ENCODE assay signal across 13 mouse cellular contexts in genomic region chr1:120337970-120338369, GRCm38 (mm10). TPM values are rescaled to one million over a fixed set of nuclear protein-coding genes. Genes with fewer than 3 reads are reported as not detected.
DNase-seq lines count a peak whose midpoint lies in the region; ATAC-seq and TF ChIP-seq lines count a peak whose summit lies in the region.
"Had no signal": no experiment of that assay in that cellular context is flagged by ENCODE, and none has a peak within 500 bp of the region (broad histone marks: within the 10 kb centered on the region; RNA-seq: fewer than 3 reads in every experiment).

No protein-coding gene starts in this region.

- no peak overlapping the region for H3K9ac ChIP-seq in lung, embryonic 14.5 days
- no peak overlapping the region for H3K9ac ChIP-seq in CH12.LX (ENCODE audit: insufficient read depth, low read depth)
- H3K9ac ChIP-seq: limb, embryonic 13.5 days had no signal

- H3K4me1 ChIP-seq in lung, embryonic 14.5 days (ENCODE audit: insufficient read depth) = no peaks in the 10 kb centered on the region
- peaks cover 0 to 10% of the 10 kb centered on the region in 2 experiments; a peak in 2 of 4 replicates for H3K4me1 ChIP-seq in CH12.LX (ENCODE audit: control insufficient read depth in 1 of 2, insufficient read depth in 2 of 2)

- TF ChIP-seq POLR2A in CH12.LX (IDR thresholded peaks at IDR 0.05; ENCODE audit: low read depth, low read length) = no peak

- TF ChIP-seq RAD21 in CH12.LX (IDR thresholded peaks at IDR 0.05; ENCODE audit: low read depth, low read length) = peak; percentile 13

- dilution Hi-C loops in CH12.LX (cut with MboI; ENCODE audit: extremely low pct_ligation_motif_present, extremely low pct_unique_long_range_greater_than_20kb, low sequenced_read_pairs) = no loop called here

- no peaks in the 10 kb centered on the region for H3K36me3 ChIP-seq in lung, embryonic 14.5 days (ENCODE audit: insufficient read depth)
- no peaks in the 10 kb centered on the region for H3K36me3 ChIP-seq in CH12.LX (replicated peaks in 1 of 2; ENCODE audit: control insufficient read depth in 1 of 2, insufficient read depth in 1 of 2, low read length in 1 of 2)
- H3K36me3 ChIP-seq: limb, embryonic 13.5 days had no signal

- TF ChIP-seq CTCF in lung, embryonic 14.5 days (IDR thresholded peaks at IDR 0.05; ENCODE audit: low read depth) = peak; percentile 44
- TF ChIP-seq CTCF in CH12.LX (conservative IDR thresholded peaks at IDR 0.05 in 1 of 2, IDR thresholded peaks at IDR 0.05 in 1 of 2; ENCODE audit: low read depth in 2 of 2, low read length in 2 of 2) = peak in 1 of 2 experiments; percentile 50; a peak in 2 of 4 replicates

- no peak overlapping the region for H3K4me2 ChIP-seq in lung, embryonic 14.5 days
- no peak overlapping the region for H3K4me2 ChIP-seq in CH12.LX (ENCODE audit: insufficient read depth, low read depth, poor library complexity, severe bottlenecking)
- H3K4me2 ChIP-seq: limb, embryonic 13.5 days had no signal

- no peak overlapping the region for H3K27ac ChIP-seq in lung, embryonic 14.5 days (ENCODE audit: low read depth)
- H3K27ac ChIP-seq in CH12.LX (ENCODE audit: insufficient read depth, low read depth) = no peak overlapping the region
- H3K27ac ChIP-seq: limb, embryonic 13.5 days had no signal

- H3K4me3 ChIP-seq in lung, embryonic 14.5 days (ENCODE audit: low read depth, low read length) = no peak overlapping the region
- H3K4me3 ChIP-seq in CH12.LX (replicated peaks in 1 of 3; ENCODE audit: low read depth in 2 of 3, low read length in 2 of 3, poor library complexity in 1 of 3) = no peak overlapping the region
- H3K4me3 ChIP-seq: limb, embryonic 13.5 days; megakaryocyte, embryonic 14.5 days had no signal

- no peaks in the 10 kb centered on the region for H3K9me3 ChIP-seq in lung, embryonic 14.5 days (ENCODE audit: low read depth, low read length)
- H3K9me3 ChIP-seq in CH12.LX (replicated peaks; ENCODE audit: low read length) = peaks cover 1% of the 10 kb centered on the region
- H3K9me3 ChIP-seq: limb, embryonic 13.5 days; megakaryocyte, embryonic 14.5 days had no signal

- 21% methylated on average over 7 of the region's 7 CpGs for WGBS in lung, embryonic 14.5 days

- peak; percentile 10 for DNase-seq in gastrocnemius, postnatal 10 days
- no peak for DNase-seq in gastrocnemius, postnatal 4 days (ENCODE audit: low spot score in 2 of 2)
- DNase-seq in lung, embryonic 14.5 days = peak; percentile 17
- DNase-seq in lung, postnatal 4 days = no peak
- DNase-seq in CH12.LX (ENCODE audit: extremely low read depth) = no peak
- no peak for DNase-seq in kidney, postnatal 14 days
- DNase-seq in adrenal gland, adult 8-10 months = no peak
- DNase-seq: cerebellum, adult 8-10 months had no signal

- no peaks in the 10 kb centered on the region for H3K79me2 ChIP-seq in CH12.LX (replicated peaks; ENCODE audit: control insufficient read depth, extremely low read depth, insufficient read depth, poor library complexity, severe bottlenecking)

- H3K27me3 ChIP-seq in lung, embryonic 14.5 days (ENCODE audit: insufficient read depth, low read length) = peaks cover 52% of the 10 kb centered on the region
- peaks cover 28% of the 10 kb centered on the region for H3K27me3 ChIP-seq in CH12.LX (replicated peaks)

- no peak for TF ChIP-seq EP300 in CH12.LX (IDR thresholded peaks at IDR 0.05; ENCODE audit: low read length)

- no peak for ATAC-seq in lung, embryonic 14.5 days (ENCODE audit: insufficient read depth)
- peak; percentile 34; the same call in 1 of the 2 replicates for ATAC-seq in common myeloid progenitor, adult 5-6 weeks (replicated peaks; ENCODE audit: low read depth, poor library complexity, severe bottlenecking)

- in situ Hi-C loops in CH12.LX (cut with MboI; ENCODE audit: low pct_ligation_motif_present, low pct_unique_long_range_greater_than_20kb, low sequenced_read_pairs) = no loop called here

TF ChIP-seq in CH12.LX, 34 proteins besides CTCF, POLR2A, EP300 and RAD21:
- peak; percentile 44 for TF ChIP-seq SMC3 (IDR thresholded peaks at IDR 0.05; ENCODE audit: low read depth, low read length)
- no peak for TF ChIP-seq KAT2A (IDR thresholded peaks at IDR 0.05; ENCODE audit: insufficient replicate concordance, low read length)
TF ChIP-seq in CH12.LX: peak in this region for 1.

RNA-seq across cellular contexts. Expression of gene C1ql2, which starts 2.4 kb away (rescaled TPM):
- not detected for total RNA-seq in gastrocnemius, postnatal 10 days (2021)
- not detected for total RNA-seq in gastrocnemius, postnatal 4 days (2021)
- 0.12 and 0.20 TPM in 2 replicates for polyA plus RNA-seq in lung, embryonic 14.5 days (2014; fragmentation: Nextera tagmentation; extraction: Ambion mirVana)
- not detected in 2 replicates for total RNA-seq in CH12.LX (2012; rRNA removed)
- not detected in 2 replicates for total RNA-seq in CH12.LX (2014; rRNA removed)
- polyA plus RNA-seq in CH12.LX (2012; ENCODE audit: insufficient read length, low read depth) = not detected in 2 replicates
- not detected in 2 replicates for total RNA-seq in common myeloid progenitor, adult 5-6 weeks (2017)
- not detected for total RNA-seq in adrenal gland, adult 8-10 months (2022)
- polyA plus RNA-seq: heart, postnatal 0 days; intestine, embryonic 14.5 days had no signal

Comparison
In these comparisons a context has a peak if more than half of its experiments do, and no peak if none do; other contexts are left out.
1. DNase-seq: peak in gastrocnemius, postnatal 10 days (single experiment) and lung, embryonic 14.5 days (single experiment); none in gastrocnemius, postnatal 4 days (0 of 2), lung, postnatal 4 days (0 of 2), CH12.LX (single experiment), kidney, postnatal 14 days (single experiment) and adrenal gland, adult 8-10 months (single experiment).